Mouse (Mus musculus) spleen, postnatal 4 days (tissue): ENCODE results near the gene Pik3ap1.

Experiments
- DNase-seq, 2 experiments: peaks; one replicate each; pipeline ENCODE4 v3.0.0; 2022; ENCODE audit warnings: low spot score in 2 of 2

Gene Pik3ap1

GRCm38 (mm10) chr19:41279724-41280244 is 105.1 kb downstream of the Pik3ap1 start:
- DNase-seq, result no peak

- no peak for DNase-seq
These were observed 106.3 kb downstream of the Pik3ap1 start for GRCm38 (mm10) chr19:41278606-41279005.

- DNase-seq, result no peak
These were observed 109.3 kb downstream of the Pik3ap1 start for GRCm38 (mm10) chr19:41275588-41275987.

- no peak for DNase-seq
These were observed 114.0 kb downstream of the Pik3ap1 start for GRCm38 (mm10) chr19:41270906-41271305.

GRCm38 (mm10) chr19:41270151-41270727 is 114.7 kb downstream of the Pik3ap1 start:
- no peak for DNase-seq

- no peak for DNase-seq
These were observed 118.5 kb downstream of the Pik3ap1 start for GRCm38 (mm10) chr19:41266251-41266901.

- DNase-seq, result no peak
These were observed 120.5 kb downstream of the Pik3ap1 start for GRCm38 (mm10) chr19:41264331-41264799.

- DNase-seq, result peak; percentile 84 to 93
These were observed 121.1 kb downstream of the Pik3ap1 start, which contains the start of gene Tm9sf3 for GRCm38 (mm10) chr19:41263630-41264295. TSS of gene Tm9sf3 (minus strand) at chr19:41263997.

- peak; percentile 66 to 85 for DNase-seq
These were observed 121.9 kb downstream of the Pik3ap1 start for GRCm38 (mm10) chr19:41262712-41263629.

GRCm38 (mm10) chr19:41260736-41261135 is 124.2 kb downstream of the Pik3ap1 start:
- no peak for DNase-seq

GRCm38 (mm10) chr19:41259256-41259655 is 125.6 kb downstream of the Pik3ap1 start:
- no peak for DNase-seq

- peak; percentile 55 to 80 for DNase-seq
These were observed 126.2 kb downstream of the Pik3ap1 start for GRCm38 (mm10) chr19:41258707-41259106.

- DNase-seq, result no peak
These were observed 130.3 kb downstream of the Pik3ap1 start for GRCm38 (mm10) chr19:41254584-41254983.

GRCm38 (mm10) chr19:41248968-41249367 is 135.9 kb downstream of the Pik3ap1 start:
- no peak for DNase-seq

GRCm38 (mm10) chr19:41248271-41248670 is 136.6 kb downstream of the Pik3ap1 start:
- no peak for DNase-seq

- no peak for DNase-seq
These were observed 138.6 kb downstream of the Pik3ap1 start for GRCm38 (mm10) chr19:41246271-41246670.

- DNase-seq, result peak; percentile 42 to 79
These were observed 140.3 kb downstream of the Pik3ap1 start for GRCm38 (mm10) chr19:41244581-41244980.

GRCm38 (mm10) chr19:41241997-41242396 is 142.9 kb downstream of the Pik3ap1 start:
- DNase-seq, result no peak

GRCm38 (mm10) chr19:41233698-41234097 is 151.2 kb downstream of the Pik3ap1 start:
- DNase-seq, result no peak
